Mouse (Mus musculus) limb, embryonic 13.5 days (tissue): ENCODE measurements around the gene Gli2. TPM values are rescaled to one million over a fixed set of nuclear protein-coding genes. Genes with fewer than 3 reads are reported as not detected.
A peak's percentile ranks its signal among the peaks of the same experiment; 100 is the strongest.

ENCODE experiments used
- ATAC-seq: fragments of 200-750 bp; cut with Nextera tagmentation; 2 replicates; pipeline ENCODE4 v1.8.0; 2017; ENCODE audit warnings: low read depth, moderate number of reproducible peaks, moderate TSS enrichment; ENCODE audit not compliant: low FRiP score
- H3K27ac ChIP-seq: fragments of 300-500 bp; sonication (generic); 2 replicates; pipeline ENCODE4 v1.5.1; 2015; ENCODE audit warnings: inconsistent platforms, mild to moderate bottlenecking, moderate library complexity
- H3K27me3 ChIP-seq: fragments of 300-500 bp; sonication (generic); 2 replicates; pipeline ENCODE4 v1.6.1; 2015; ENCODE audit warnings: mild to moderate bottlenecking, inconsistent platforms
- H3K36me3 ChIP-seq: fragments of 300-500 bp; sonication (generic); 2 replicates; pipeline ENCODE4 v1.6.1; 2015; ENCODE audit warnings: inconsistent platforms, mild to moderate bottlenecking, moderate library complexity
- H3K4me1 ChIP-seq: fragments of 300-500 bp; sonication (generic); 2 replicates; pipeline ENCODE4 v1.6.1; 2015; ENCODE audit warnings: inconsistent platforms
- H3K4me2 ChIP-seq: fragments of 300-500 bp; sonication (generic); replicated peaks from 2 replicates; pipeline ENCODE4 v1.6.1; 2015; ENCODE audit warnings: inconsistent platforms, mild to moderate bottlenecking, moderate library complexity
- H3K4me3 ChIP-seq: fragments of 300-500 bp; sonication (generic); 2 replicates; pipeline ENCODE4 v1.5.1; 2015; ENCODE audit warnings: moderate library complexity, mild to moderate bottlenecking, inconsistent platforms
- H3K9ac ChIP-seq: fragments of 300-500 bp; sonication (generic); 2 replicates; pipeline ENCODE4 v1.6.1; 2015; ENCODE audit warnings: mild to moderate bottlenecking, inconsistent platforms
- H3K9me3 ChIP-seq: fragments of 300-500 bp; sonication (generic); 2 replicates; pipeline ENCODE4 v1.6.1; 2016; ENCODE audit warnings: inconsistent platforms
- WGBS: fragments of 180-500 bp; shearing (Covaris S2); methylation state at CpG from one replicate; pipeline ENCODE4 v1.1.7; 2015; 5-methylcytosine and 5-hydroxymethylcytosine counted together
- polyA plus RNA-seq: library from polyadenylated mRNA; unstranded; fragments of >200 nt; fragmentation: Nextera tagmentation; extraction: Ambion mirVana; gene quantifications from 2 replicates; pipeline ENCODE4 v1.2.1, GENCODE M21; 2015

The Gli2 gene
- polyA plus RNA-seq, 1 experiment from 2014 or later = 18.2 TPM

DNA sequence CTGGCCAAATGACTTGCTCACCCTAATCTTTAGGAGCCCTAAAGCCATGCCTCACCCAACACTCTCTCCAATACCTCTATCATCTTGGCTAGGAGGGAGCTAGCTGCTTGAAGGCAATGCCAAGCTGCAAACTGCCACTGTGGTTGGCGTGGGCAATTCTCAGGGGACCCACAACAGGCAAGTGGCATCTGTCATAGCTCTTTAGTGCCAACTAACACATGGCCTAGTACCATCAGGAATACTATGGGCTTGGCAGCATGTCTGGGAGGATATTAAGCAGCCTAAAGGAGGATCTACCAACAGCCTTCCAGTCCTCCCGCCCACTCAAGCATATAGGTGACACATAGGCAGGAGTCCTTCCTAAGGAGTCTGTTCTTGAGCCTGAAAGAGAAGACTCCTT, 33.3 kb downstream of the Gli2 start:
- Histone ChIP-seq H3K27me3 (no peaks in the 10 kb centered on the region), H3K4me1 (peaks cover 61% of the 10 kb centered on the region), H3K9me3 (no peaks in the 10 kb centered on the region), H3K9ac (no peak overlapping the region), H3K4me2 (no peak overlapping the region), H3K27ac (no peak overlapping the region), H3K36me3 (peaks cover 10% of the 10 kb centered on the region; the same call in 1 of the 2 replicates), H3K4me3 (no peak overlapping the region)
- no peak for ATAC-seq
- WGBS = 90% methylated on average over 2 of the region's 2 CpGs

DNA sequence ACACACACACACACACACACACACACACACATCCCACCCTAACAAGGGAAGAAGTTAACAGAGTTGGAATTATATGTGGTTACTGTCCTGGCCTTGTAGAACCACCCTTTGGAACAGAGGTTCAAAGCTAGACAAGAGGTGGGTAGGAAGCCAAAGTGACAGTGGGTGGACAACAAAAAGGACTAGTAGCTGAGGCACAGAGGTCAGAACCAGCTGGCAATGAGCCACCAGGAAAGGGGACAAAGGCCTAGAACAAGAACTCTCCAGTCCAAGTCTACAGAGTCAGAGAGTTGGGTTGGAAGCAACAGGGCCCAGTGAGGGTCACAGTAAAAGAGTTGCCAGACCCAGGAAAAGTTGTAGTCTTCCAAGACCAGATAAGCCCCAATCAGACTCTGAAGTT, 34.4 kb downstream of the Gli2 start:
- Histone ChIP-seq H3K4me3 (no peak overlapping the region), H3K36me3 (peaks cover 13% of the 10 kb centered on the region; the same call in 1 of the 2 replicates), H3K9ac (no peak overlapping the region), H3K4me1 (peaks cover 56% of the 10 kb centered on the region), H3K27me3 (no peaks in the 10 kb centered on the region), H3K27ac (no peak overlapping the region), H3K4me2 (no peak overlapping the region), H3K9me3 (no peaks in the 10 kb centered on the region)
- ATAC-seq = no peak

DNA sequence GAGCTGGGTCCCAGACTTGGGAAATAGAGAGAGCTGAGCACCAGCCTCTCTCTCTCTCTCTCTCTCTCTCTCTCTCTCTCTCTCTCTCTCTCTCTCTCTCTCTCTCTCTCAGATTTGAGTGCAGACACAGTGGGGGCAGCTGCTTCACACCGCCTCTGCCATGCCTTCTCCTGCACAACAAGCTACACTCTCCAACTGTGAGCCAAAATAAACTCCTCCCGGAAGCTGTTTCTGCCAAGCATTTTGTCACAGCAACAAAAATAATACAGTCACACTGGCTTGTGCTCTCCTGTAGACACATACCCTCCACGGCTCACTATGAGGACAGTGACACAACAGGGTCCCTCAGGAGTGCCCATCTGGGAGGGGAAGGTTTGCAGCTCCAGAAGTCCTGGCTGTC, 36.6 kb downstream of the Gli2 start:
- Histone ChIP-seq H3K9me3 (no peaks in the 10 kb centered on the region), H3K36me3 (peaks cover 34% of the 10 kb centered on the region), H3K9ac (no peak overlapping the region), H3K4me2 (no peak overlapping the region), H3K4me1 (peaks cover 36% of the 10 kb centered on the region), H3K27me3 (no peaks in the 10 kb centered on the region), H3K4me3 (no peak overlapping the region), H3K27ac (no peak overlapping the region)
- no peak for ATAC-seq
- WGBS = 90% methylated on average over 3 of the region's 3 CpGs

DNA sequence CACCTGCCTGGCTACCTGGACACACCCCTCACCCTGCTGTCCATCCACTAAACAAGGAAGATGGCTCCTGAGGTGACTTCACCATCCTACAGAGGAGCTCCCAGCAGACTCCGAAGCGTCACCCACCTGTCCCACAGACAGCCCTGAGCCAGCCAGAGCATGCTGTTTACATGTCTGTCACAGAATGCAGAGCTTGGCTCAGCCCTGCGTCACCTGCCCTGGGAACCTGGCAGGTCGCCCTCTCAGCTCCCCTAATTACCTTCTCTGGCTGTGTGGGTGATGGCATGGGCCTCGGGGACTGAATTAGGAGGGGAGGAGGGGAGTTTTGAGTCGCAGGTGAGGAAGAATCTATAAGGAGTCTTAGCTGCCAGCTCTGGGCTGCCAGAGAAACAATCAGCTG, 38.3 kb downstream of the Gli2 start:
- no peaks in the 10 kb centered on the region for H3K9me3 ChIP-seq
- ATAC-seq = no peak
- H3K4me1 ChIP-seq = peaks cover 42% of the 10 kb centered on the region
- WGBS = 68% methylated on average over 6 of the region's 6 CpGs
- no peaks in the 10 kb centered on the region for H3K27me3 ChIP-seq
- H3K27ac ChIP-seq = no peak overlapping the region
- H3K4me3 ChIP-seq = no peak overlapping the region
- no peak overlapping the region for H3K9ac ChIP-seq
- peaks cover 32% of the 10 kb centered on the region for H3K36me3 ChIP-seq
- H3K4me2 ChIP-seq = no peak overlapping the region

DNA sequence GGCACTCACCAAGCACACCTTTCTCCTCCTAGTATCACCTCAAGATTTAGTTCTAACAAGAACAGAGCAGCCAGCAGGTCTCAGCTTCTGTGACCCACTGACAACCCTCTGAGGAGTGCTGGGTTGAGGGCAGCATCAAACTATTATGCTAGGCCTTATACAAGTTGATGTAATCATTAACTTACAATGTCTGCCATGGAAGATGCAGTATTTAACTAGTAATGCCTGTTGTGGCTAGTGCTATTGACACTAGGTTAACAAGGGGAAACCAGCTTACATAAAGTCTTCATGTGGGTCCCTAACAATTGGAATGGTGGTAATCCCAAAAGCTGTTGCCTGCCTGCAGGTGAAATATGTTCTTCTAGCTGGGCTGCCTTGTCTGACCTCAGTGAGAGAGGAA, 44.5 kb downstream of the Gli2 start:
- Histone ChIP-seq H3K27me3 (no peaks in the 10 kb centered on the region), H3K4me1 (peaks cover 53% of the 10 kb centered on the region), H3K27ac (no peak overlapping the region), H3K9ac (no peak overlapping the region), H3K9me3 (no peaks in the 10 kb centered on the region), H3K4me3 (no peak overlapping the region), H3K4me2 (no peak overlapping the region), H3K36me3 (peaks cover 37% of the 10 kb centered on the region)
- no peak for ATAC-seq

DNA sequence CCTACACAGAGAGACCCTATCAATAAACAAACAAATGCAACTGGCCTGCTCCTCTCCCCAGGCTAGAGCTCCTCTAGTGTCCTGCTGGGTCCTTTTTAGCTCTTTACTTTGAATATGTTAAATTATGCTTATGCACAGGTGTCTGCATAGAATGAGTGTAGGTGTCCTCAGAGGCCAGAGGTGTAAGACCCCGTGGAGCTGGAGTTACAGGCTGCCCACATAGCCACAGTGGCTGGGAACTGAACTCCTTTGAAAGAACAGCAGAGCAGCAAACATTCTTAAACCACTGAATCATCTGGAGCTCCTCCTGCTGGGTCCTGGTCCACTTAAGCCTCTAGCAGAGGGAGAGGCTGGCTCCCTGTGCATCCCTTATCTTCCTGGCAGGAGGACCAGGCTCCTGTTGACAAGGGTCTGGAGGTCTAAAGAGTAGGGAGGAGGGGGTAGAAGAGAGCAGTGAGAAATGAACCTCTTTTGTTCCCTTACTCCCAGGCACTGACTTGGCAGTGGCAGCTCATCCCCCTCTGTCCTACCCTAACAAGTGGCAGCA, 49.5 kb downstream of the Gli2 start:
- Histone ChIP-seq H3K36me3 (peaks cover 51% of the 10 kb centered on the region), H3K4me3 (no peak overlapping the region), H3K27ac (no peak overlapping the region), H3K4me1 (peaks cover 82% of the 10 kb centered on the region), H3K9ac (no peak overlapping the region), H3K9me3 (no peaks in the 10 kb centered on the region), H3K27me3 (no peaks in the 10 kb centered on the region), H3K4me2 (no peak overlapping the region)
- WGBS = 30% methylated on average over 1 of the region's 1 CpGs
- no peak for ATAC-seq

DNA sequence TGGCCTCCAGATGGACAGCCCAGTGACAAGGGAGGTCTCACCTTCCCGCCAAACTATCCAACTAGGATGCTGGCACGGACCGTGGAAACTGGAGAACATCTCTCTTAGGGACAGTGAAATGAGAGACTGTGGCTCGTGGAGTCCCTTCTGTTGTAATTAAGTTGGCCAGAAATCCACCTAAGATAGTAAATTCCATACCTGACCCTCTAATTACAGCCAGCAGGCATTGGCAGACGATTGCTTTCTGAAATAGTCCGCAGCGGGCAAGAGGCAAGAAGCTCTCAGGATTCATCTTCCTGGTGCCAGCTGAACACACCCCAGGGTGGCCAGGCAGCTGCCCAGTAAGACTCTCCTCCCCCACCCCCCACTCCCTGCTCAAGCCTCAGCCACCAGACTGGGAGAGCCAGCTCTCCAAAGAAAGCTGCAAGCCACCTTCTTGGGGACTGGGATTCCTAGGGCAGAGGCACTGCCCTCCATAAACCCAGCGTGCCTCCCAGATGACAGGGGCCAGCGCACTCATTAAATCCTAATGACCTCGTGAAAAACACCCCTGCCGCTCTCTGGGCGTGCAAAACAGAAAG, 51.9 kb downstream of the Gli2 start:
- peak overlapping the region; percentile 15; the same call in 1 of the 2 replicates for H3K27ac ChIP-seq
- ATAC-seq = peak; percentile 46; the same call in 1 of the 2 replicates
- peaks cover 83% of the 10 kb centered on the region for H3K4me1 ChIP-seq
- H3K9ac ChIP-seq = no peak overlapping the region; the same call in 1 of the 2 replicates
- 0 out of 2 replicates have a peak overlapping the region, but pooled peaks have one; percentile 7 for H3K4me2 ChIP-seq
- no peaks in the 10 kb centered on the region for H3K9me3 ChIP-seq
- H3K4me3 ChIP-seq = no peak overlapping the region
- WGBS = 20% methylated on average over 12 of the region's 12 CpGs
- H3K36me3 ChIP-seq = peaks cover 56% of the 10 kb centered on the region
- no peaks in the 10 kb centered on the region for H3K27me3 ChIP-seq

DNA sequence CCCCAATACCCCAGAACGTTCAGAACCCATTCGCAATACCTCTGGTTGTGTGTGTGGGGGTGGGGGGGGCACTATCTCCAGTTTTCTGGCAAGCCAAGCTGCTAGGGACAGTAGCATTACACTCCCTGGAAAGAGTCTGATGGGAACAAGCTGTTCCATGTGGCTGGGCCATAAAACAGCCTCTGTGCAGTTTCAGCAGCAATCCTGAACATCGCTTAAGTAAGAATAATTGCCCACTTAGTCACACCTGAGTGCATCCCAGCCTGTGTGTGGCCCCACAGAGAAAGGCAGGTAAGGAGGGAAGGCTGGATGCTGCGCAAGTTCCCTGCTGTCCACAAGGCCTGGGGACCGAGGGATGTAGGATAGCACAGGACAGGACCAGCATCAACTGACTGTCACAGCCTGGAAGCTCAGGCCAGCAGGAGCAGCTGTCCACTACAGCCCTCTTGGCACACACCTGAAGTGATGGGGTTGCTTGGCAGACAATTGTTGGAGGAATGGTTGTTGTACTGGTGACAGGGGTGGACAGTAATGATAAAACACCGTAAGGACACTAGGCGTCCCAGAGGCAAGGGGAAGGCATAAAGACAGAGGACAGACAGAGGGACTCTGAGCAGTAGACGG, 58.8 kb downstream of the Gli2 start:
- WGBS = 75% methylated on average over 8 of the region's 8 CpGs
- Histone ChIP-seq H3K4me1 (peaks cover 35% of the 10 kb centered on the region), H3K4me2 (no peak overlapping the region), H3K36me3 (peaks cover 62% of the 10 kb centered on the region), H3K9me3 (no peaks in the 10 kb centered on the region), H3K27me3 (no peaks in the 10 kb centered on the region), H3K27ac (no peak overlapping the region), H3K9ac (no peak overlapping the region), H3K4me3 (no peak overlapping the region)
- ATAC-seq = no peak

DNA sequence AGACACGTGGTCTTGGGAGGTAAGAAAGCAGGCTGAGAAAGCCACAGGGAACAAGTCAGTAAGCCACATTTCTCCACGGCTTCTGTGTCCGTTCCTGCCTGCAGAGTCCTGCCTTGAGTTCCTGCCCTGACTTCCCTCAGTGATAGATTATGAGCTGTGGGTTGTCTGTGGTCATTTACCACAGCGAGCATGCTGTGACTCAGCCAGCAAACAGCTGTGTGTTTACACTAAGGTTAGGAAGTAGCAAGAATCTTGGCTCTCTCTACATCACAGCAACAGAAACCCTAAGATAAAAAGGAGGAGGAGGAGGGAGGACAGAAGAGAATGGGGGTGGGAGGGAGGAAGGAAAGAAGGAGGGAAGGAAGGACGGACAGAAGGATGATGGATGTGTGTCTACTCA, 59.6 kb downstream of the Gli2 start:
- Histone ChIP-seq H3K4me3 (no peak overlapping the region), H3K36me3 (peaks cover 62% of the 10 kb centered on the region), H3K4me2 (no peak overlapping the region), H3K9ac (no peak overlapping the region), H3K27ac (no peak overlapping the region), H3K4me1 (peaks cover 27% of the 10 kb centered on the region), H3K27me3 (no peaks in the 10 kb centered on the region), H3K9me3 (no peaks in the 10 kb centered on the region)
- WGBS = 68% methylated on average over 5 of the region's 5 CpGs
- no peak for ATAC-seq

DNA sequence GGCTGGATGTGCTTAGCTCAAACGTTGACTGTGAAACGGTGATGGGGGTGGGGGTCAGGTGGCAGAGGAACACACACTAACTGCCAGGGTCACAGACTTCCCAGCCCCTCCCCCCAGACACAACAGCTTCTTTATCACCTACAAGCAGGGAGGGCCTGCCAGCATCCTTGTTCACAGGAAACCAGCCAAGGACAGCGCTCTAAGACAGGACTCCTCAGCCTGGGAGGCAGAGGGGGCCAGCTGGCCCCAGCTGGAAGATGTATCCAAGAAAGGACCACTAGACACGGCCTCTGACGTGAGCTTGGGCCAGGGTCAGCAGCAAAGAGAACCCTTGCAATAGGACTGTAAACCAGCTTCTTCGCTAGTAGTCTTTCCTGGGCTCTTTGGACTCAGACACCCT, 65.1 kb downstream of the Gli2 start:
- Histone ChIP-seq H3K4me3 (no peak overlapping the region), H3K4me2 (no peak overlapping the region), H3K36me3 (peaks cover 49% of the 10 kb centered on the region), H3K9me3 (no peaks in the 10 kb centered on the region), H3K9ac (no peak overlapping the region), H3K27me3 (no peaks in the 10 kb centered on the region), H3K27ac (no peak overlapping the region), H3K4me1 (peaks cover 44% of the 10 kb centered on the region)
- ATAC-seq = no peak
- 70% methylated on average over 6 of the region's 6 CpGs for WGBS

DNA sequence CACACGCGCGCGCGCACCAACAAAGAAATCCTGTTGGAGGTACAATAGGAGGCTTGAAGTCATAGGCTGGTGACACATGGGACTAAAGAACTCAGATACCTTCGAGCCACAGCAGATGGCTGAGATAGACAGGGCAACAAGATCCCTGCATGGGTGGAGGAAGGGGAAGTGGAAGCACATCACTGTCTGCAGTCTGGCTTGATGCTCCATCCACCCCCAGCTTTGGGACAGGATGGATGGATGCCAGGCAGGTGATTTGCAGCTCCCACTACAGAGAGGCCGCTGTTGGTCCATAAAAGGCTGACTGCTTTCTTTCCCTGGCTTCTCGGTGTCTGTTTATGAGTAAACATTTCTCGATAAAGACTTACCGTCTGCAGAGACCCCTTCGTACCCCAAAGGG, 65.9 kb downstream of the Gli2 start:
- no peak overlapping the region for H3K27ac ChIP-seq
- no peak overlapping the region for H3K4me2 ChIP-seq
- H3K4me1 ChIP-seq = peaks cover 52% of the 10 kb centered on the region
- no peak for ATAC-seq
- H3K27me3 ChIP-seq = no peaks in the 10 kb centered on the region
- peaks cover 45% of the 10 kb centered on the region for H3K36me3 ChIP-seq
- no peaks in the 10 kb centered on the region for H3K9me3 ChIP-seq
- H3K9ac ChIP-seq = no peak overlapping the region
- 70% methylated on average over 11 of the region's 11 CpGs for WGBS
- no peak overlapping the region for H3K4me3 ChIP-seq

DNA sequence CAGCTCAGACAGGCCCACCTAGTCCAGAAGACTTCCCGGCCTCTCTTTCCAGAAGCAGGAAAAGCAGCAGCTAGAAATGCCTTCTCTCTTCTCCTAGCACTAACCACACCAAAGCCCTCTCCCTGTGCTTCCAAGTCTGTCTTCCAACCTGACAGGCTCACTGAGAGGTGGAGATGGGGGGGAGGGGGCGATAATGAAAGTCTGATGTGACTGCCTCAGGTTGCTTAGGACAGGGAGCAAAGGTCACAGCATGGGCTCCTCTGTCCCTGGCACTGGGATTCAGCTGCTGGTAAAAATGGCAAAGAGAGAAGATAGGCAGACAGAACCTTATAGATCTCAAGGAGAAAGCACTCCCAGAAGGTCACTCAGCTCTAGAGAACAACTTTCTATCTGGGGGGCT, 70.0 kb downstream of the Gli2 start:
- peak overlapping the region; percentile 56 for H3K4me2 ChIP-seq
- peak overlapping the region; percentile 94 for H3K27ac ChIP-seq
- no peak overlapping the region for H3K4me3 ChIP-seq
- no peaks in the 10 kb centered on the region for H3K9me3 ChIP-seq
- H3K9ac ChIP-seq = 0 out of 2 replicates have a peak overlapping the region, but pooled peaks have one; percentile 43
- ATAC-seq = no peak
- H3K4me1 ChIP-seq = peaks cover 78% of the 10 kb centered on the region
- peaks cover 31% of the 10 kb centered on the region for H3K36me3 ChIP-seq
- WGBS = 25% methylated on average over 2 of the region's 2 CpGs
- no peaks in the 10 kb centered on the region for H3K27me3 ChIP-seq
